Mouse (Mus musculus): Measurements from ENCODE around the gene Med17. TPM values are rescaled to one million over a fixed set of nuclear protein-coding genes. Genes with fewer than 3 reads are reported as not detected.

The Med17 gene
- total RNA-seq, 2 experiments from 2014 or later, result 30.0 to 34.1 TPM

GRCm38 (mm10) chr9:15240006-15240405 is 39.7 kb downstream of the Med17 start:
- DNase-seq (ENCODE audit: low spot score in 2 of 2), result no peak
- intact Hi-C loops (cut with DNase I), result no loop called here

DNA sequence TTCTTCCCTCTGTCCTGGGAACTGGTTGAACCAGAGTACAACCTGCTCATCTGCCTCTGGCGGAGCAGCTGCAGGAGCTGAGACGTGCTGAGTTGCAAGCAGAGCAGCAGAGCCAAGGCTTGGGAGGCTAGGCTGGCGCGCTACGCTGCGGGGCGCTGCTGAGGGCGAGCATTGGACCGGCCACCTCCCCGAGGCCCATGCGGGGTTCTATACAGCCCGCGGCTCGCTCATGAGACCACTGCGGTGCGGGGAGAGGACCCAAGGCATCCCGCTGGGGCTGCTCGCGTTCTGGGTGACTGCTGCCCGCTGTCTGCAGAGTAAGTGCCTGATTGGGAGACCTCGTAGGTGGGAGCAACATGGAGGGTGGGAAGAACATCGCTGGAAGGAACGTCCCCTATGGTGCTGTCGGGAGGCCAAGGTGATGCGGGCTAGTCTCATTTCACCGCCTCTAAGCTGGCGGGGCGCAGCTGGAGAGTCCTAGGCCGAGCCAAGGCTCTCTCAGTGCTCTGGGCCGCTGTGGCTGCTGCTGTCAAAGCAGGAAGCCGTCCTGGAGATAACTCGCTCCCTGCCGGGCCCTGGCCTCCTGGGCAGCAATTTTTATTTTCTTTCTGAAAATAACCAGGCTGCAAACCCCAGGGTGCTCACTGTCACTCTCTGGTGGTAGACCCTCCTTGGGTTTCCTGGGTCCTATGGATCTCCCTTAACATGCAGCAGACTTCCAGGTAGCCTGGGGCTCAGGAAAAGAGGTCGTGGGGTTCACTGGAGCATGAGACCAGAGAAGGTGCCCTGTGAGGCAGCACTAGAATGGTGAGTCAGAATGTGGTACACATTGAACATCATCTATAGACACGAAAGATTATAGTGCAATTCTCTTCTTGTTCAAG is 40.4 kb downstream of the Med17 start, which contains the start of gene Vstm5:
Gene Vstm5, plus strand, starts transcription at position 4 of the 884 bp plus-strand sequence.
- intact Hi-C loops (cut with DNase I), result no loop called here
- DNase-seq (ENCODE audit: low spot score in 2 of 2), result peak; percentile 25 to 38

- no peak for DNase-seq (ENCODE audit: low spot score in 2 of 2)
- intact Hi-C loops (cut with DNase I), result no loop called here
These were observed 41.3 kb downstream of the Med17 start for GRCm38 (mm10) chr9:15238297-15238990.

GRCm38 (mm10) chr9:15237516-15238296 is 42.0 kb downstream of the Med17 start:
- intact Hi-C loops (cut with DNase I), result no loop called here
- no peak for DNase-seq (ENCODE audit: low spot score in 2 of 2)

DNA sequence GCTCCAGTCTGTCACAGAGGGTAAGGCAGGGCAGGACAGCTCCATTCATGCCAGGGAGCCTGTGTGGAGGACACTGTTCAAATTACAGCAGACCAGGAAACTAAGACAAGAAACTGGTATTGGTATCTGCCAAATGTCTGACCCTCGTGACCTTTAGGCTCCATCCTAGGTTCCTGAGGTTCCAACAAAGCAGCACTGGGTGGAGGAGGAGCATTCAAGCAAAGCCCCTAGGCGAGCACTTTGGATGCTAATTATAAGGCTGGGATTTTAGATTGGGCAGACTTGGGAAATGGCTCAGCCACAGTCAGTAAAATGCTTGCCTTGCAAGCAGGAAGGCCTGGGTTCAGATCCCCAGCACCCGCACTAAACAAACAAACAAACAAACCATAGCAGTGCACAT is 43.7 kb downstream of the Med17 start:
- intact Hi-C loops (cut with DNase I), result no loop called here
- DNase-seq (ENCODE audit: low spot score in 2 of 2), result no peak

DNA sequence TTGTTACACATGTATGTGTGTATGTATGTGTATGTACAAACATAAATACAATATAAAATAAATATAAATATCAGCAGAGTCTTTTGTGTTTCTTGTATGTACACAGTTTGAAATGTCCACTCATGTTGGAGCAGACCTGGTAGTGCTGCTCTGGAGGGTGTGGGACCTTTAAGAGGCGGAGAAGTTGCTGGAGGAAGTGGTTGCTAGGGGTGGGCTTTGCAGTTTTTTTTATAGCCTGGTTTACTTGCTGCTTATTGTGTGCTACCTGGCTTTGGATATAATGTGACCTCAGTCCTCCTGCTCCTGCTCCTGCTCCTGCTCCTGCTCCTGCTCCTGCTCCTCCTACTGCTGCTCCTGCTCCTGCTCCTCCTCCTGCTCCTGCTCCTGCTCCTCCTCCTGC is 46.1 kb downstream of the Med17 start:
- intact Hi-C loops (cut with DNase I), result no loop called here
- no peak for DNase-seq (ENCODE audit: low spot score in 2 of 2)

- intact Hi-C loops (cut with DNase I), result no loop called here
- no peak for DNase-seq (ENCODE audit: low spot score in 2 of 2)
These were observed 47.3 kb downstream of the Med17 start for GRCm38 (mm10) chr9:15232445-15232844.

DNA sequence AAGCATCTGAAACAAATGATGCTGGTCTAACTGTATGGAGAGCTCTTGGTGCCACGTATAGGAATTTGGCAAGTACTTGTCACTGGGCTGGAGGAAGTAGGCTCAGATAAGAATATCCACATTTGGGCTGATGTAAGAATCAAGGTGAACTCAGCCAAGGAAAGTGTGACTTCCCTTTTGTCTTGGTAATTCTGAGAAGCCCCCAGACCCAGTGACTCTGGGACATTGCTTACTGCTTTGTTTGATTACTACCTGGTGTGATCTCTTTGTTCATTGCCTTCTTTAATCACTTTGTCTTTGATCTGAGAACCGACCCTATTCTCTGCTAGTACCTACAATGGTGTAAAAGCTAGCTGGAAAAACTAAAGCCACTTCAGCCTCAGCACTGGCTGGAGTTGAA is 54.8 kb downstream of the Med17 start:
- DNase-seq (ENCODE audit: low spot score in 2 of 2), result no peak
- intact Hi-C loops (cut with DNase I), result no loop called here

DNA sequence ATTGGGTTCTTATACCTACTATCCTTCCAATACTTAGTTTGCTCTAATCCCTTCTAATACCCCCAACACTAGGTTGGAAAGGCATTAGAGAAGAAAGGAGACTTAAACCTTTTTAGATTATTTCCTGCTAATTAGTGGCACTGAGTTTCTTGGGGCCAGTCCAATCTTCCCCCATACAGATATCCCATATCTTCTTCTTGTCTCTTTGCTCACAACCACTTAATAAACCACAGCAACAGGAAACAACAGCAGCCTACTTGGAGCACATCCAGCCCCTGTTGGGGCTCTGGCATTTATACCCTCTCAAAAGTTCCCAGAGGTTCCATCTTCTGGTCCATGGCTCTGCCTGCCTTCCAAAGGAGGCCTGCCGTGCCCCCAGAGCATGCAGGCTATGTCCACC is 66.0 kb downstream of the Med17 start:
- intact Hi-C loops (cut with DNase I), result loop anchor here (5.0 kb wide), 2 partner anchors 181 to 441 kb away; partner anchors contain the start of gene 1700012B09Rik
- no peak for DNase-seq (ENCODE audit: low spot score in 2 of 2)

GRCm38 (mm10) chr9:15211876-15212275 is 67.9 kb downstream of the Med17 start:
- DNase-seq (ENCODE audit: low spot score in 2 of 2), result peak; percentile 18 to 48
- intact Hi-C loops (cut with DNase I), result loop anchor here (5.0 kb wide), 2 partner anchors 180 to 440 kb away; partner anchors contain the start of gene 1700012B09Rik

Small RNAs within 50 kb of the gene (microRNA-seq; reads per million reads assigned to microRNA genes)
- gene Gm49349, result 0 reads per million in 2 experiments
- 0 reads per million in 2 experiments for gene mmu-mir-7650

Other genes starting within 250 kb of the Med17 start
- 10 to 100 TPM; 42.2 to 43.4 TPM for gene Panx1, start 234.5 kb downstream of the Med17 start, total RNA-seq (2021)
- not detected for gene Hephl1, start 167.8 kb downstream of the Med17 start, total RNA-seq (2021)
- 1 to 10 TPM; 7.5 to 8.4 TPM for gene Vstm5, start 40.9 kb downstream of the Med17 start, total RNA-seq (2021)
- gene Taf1d, start 26.3 kb upstream of the Med17 start, total RNA-seq (2021), result 10 to 100 TPM; 30.7 to 32.7 TPM
- 10 to 100 TPM; 22.2 to 22.4 TPM for gene 4931406C07Rik, start 26.5 kb upstream of the Med17 start, total RNA-seq (2021)
- 10 to 100 TPM; 22.2 to 23.1 TPM for gene Cep295, start 77.9 kb upstream of the Med17 start, total RNA-seq (2021)
- 1 to 10 TPM; 3.6 to 4.3 TPM for gene Smco4, start 213.5 kb upstream of the Med17 start, total RNA-seq (2021)